Mouse (Mus musculus): Measurements from ENCODE around the gene Ptgr1. TPM values are rescaled to one million over a fixed set of nuclear protein-coding genes. Genes with fewer than 3 reads are reported as not detected.

Gene Ptgr1
- polyA plus RNA-seq, 1 experiment, result 12.0 TPM

DNA sequence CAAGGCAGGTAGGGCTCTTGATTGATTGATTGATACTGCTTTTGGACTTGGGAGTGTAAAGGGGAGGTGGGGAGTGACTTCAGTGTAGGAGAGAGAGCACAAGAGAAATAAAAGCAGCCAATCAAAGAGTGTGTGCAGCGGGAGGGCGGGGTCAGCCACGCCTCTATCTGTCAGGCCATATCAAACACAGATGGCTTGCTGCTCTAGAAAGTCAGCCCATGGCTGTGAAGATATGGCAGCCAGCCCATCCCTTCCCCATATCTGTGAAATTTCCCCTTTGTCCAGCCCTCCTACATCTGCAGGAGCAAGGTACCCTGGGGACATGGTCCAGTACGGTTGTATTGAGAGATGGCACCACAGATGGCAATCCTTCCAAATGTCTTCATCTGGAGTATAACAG lies 16.2 kb downstream of the Ptgr1 start:
- Histone ChIP-seq H3K4me1 (ENCODE audit: control insufficient read depth, insufficient read depth, low read length) (no peaks in the 10 kb centered on the region), H3K27ac (ENCODE audit: control insufficient read depth, insufficient read depth, low read depth, low read length) (no peak overlapping the region), H3K4me3 (ENCODE audit: control insufficient read depth, low read depth, low read length) (no peak overlapping the region), H3K27me3 (ENCODE audit: control insufficient read depth, insufficient read depth, low read length) (no peaks in the 10 kb centered on the region), H3K36me3 (ENCODE audit: control insufficient read depth, insufficient read depth, low read length) (no peaks in the 10 kb centered on the region)
- no peak for TF ChIP-seq CTCF (IDR thresholded peaks at IDR 0.05; ENCODE audit: control insufficient read depth, insufficient read depth, insufficient replicate concordance, low read depth, low read length)
- no peak for TF ChIP-seq POLR2A (IDR thresholded peaks at IDR 0.05; ENCODE audit: control insufficient read depth, low read depth, low read length)

DNA sequence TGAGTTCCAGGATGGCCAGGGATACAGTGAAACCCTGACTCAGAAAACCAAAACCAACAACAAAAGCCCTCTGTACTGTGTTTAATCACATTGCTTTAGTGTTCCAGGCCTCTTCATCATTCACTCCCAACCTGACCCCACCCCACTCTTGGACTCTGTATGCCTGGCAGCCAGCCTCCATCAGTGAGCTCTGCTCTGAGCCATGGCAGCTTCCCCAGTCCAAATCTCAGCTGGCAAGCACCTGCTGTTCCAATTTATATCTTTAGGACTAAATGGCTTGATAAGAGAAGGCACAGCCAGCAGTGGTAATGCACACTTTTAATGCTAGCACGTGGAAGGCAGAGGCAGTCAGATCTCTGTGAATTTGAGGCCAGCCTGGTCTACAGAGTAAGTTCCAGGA lies 21.8 kb downstream of the Ptgr1 start:
- TF ChIP-seq CTCF (IDR thresholded peaks at IDR 0.05; ENCODE audit: control insufficient read depth, insufficient read depth, insufficient replicate concordance, low read depth, low read length), result no peak
- TF ChIP-seq POLR2A (IDR thresholded peaks at IDR 0.05; ENCODE audit: control insufficient read depth, low read depth, low read length), result no peak
- Histone ChIP-seq H3K36me3 (ENCODE audit: control insufficient read depth, insufficient read depth, low read length) (no peaks in the 10 kb centered on the region), H3K4me3 (ENCODE audit: control insufficient read depth, low read depth, low read length) (no peak overlapping the region), H3K4me1 (ENCODE audit: control insufficient read depth, insufficient read depth, low read length) (peaks cover 3% of the 10 kb centered on the region; the same call in 1 of the 2 replicates), H3K27ac (ENCODE audit: control insufficient read depth, insufficient read depth, low read depth, low read length) (peak overlapping the region; percentile 73), H3K27me3 (ENCODE audit: control insufficient read depth, insufficient read depth, low read length) (no peaks in the 10 kb centered on the region)

DNA sequence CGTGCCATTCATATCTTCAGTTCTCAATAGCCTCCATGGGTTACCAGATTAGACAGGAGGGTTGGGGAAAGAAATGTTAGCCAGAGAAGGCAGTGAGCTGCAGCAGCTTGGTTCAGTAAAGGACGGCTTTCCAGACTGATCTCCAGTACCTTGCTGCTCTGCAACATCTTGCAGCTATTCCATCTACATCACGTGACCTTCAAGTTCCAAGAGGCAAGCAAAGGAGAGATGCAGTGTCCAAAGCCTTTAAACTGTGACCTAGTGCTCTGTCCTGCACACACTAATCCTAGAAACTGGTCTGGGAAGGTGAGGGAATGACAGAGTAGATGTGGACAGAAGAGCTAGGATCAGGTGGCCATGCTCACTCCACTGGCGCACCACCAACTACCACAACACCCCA lies 23.6 kb downstream of the Ptgr1 start:
- H3K27ac ChIP-seq (ENCODE audit: control insufficient read depth, insufficient read depth, low read depth, low read length), result no peak overlapping the region
- H3K36me3 ChIP-seq (ENCODE audit: control insufficient read depth, insufficient read depth, low read length), result no peaks in the 10 kb centered on the region
- peaks cover 3% of the 10 kb centered on the region; the same call in 1 of the 2 replicates for H3K4me1 ChIP-seq (ENCODE audit: control insufficient read depth, insufficient read depth, low read length)
- no peak for TF ChIP-seq CTCF (IDR thresholded peaks at IDR 0.05; ENCODE audit: control insufficient read depth, insufficient read depth, insufficient replicate concordance, low read depth, low read length)
- no peak for TF ChIP-seq POLR2A (IDR thresholded peaks at IDR 0.05; ENCODE audit: control insufficient read depth, low read depth, low read length)
- H3K27me3 ChIP-seq (ENCODE audit: control insufficient read depth, insufficient read depth, low read length), result no peaks in the 10 kb centered on the region
- H3K4me3 ChIP-seq (ENCODE audit: control insufficient read depth, low read depth, low read length), result no peak overlapping the region

DNA sequence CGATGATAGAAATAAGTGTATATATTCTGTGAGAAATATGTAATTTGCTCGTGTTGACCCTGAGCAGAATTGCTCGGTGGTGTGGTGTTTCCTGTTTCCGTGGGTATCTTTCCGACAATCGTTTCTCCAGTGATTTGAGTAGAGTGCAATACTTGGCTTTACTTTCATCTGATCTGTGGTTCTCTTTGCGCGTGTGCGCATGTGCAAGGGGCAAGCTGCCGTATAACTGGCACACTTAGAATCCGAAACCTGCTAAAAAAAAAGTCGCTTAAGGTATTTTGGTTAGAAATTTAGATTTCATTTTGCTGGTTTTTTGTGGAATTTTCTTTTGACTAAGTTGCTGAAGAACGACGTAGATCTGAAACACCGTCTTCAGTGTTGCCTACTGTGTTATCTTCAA lies 25.2 kb downstream of the Ptgr1 start:
- Histone ChIP-seq H3K4me1 (ENCODE audit: control insufficient read depth, insufficient read depth, low read length) (peaks cover 3% of the 10 kb centered on the region; the same call in 1 of the 2 replicates), H3K27me3 (ENCODE audit: control insufficient read depth, insufficient read depth, low read length) (no peaks in the 10 kb centered on the region), H3K36me3 (ENCODE audit: control insufficient read depth, insufficient read depth, low read length) (no peaks in the 10 kb centered on the region), H3K27ac (ENCODE audit: control insufficient read depth, insufficient read depth, low read depth, low read length) (no peak overlapping the region), H3K4me3 (ENCODE audit: control insufficient read depth, low read depth, low read length) (no peak overlapping the region)
- TF ChIP-seq POLR2A (IDR thresholded peaks at IDR 0.05; ENCODE audit: control insufficient read depth, low read depth, low read length), result no peak
- TF ChIP-seq CTCF (IDR thresholded peaks at IDR 0.05; ENCODE audit: control insufficient read depth, insufficient read depth, insufficient replicate concordance, low read depth, low read length), result no peak

DNA sequence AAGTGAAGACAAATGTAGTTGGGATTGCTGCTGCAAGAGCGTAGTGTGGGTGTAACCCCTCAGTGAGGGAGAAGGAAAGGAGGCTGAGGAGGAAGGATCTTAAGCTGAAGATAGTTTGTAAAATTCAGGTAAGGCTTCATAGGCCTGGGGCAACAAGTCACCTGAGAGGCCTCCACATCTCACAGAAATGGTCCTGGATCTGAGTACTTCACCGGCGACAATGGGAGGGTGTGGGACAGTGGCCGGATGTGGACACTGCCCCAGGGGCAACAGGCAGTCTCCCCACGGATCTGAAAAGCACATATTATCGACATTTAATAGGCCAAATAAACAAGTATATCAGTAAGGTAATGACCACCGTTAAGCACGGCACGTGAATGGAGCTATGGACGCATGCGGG lies 34.3 kb downstream of the Ptgr1 start:
- TF ChIP-seq POLR2A (IDR thresholded peaks at IDR 0.05; ENCODE audit: control insufficient read depth, low read depth, low read length) (no peak), CTCF (IDR thresholded peaks at IDR 0.05; ENCODE audit: control insufficient read depth, insufficient read depth, insufficient replicate concordance, low read depth, low read length) (no peak)
- Histone ChIP-seq H3K4me1 (ENCODE audit: control insufficient read depth, insufficient read depth, low read length) (no peaks in the 10 kb centered on the region), H3K36me3 (ENCODE audit: control insufficient read depth, insufficient read depth, low read length) (no peaks in the 10 kb centered on the region), H3K4me3 (ENCODE audit: control insufficient read depth, low read depth, low read length) (no peak overlapping the region), H3K27ac (ENCODE audit: control insufficient read depth, insufficient read depth, low read depth, low read length) (no peak overlapping the region), H3K27me3 (ENCODE audit: control insufficient read depth, insufficient read depth, low read length) (no peaks in the 10 kb centered on the region)

DNA sequence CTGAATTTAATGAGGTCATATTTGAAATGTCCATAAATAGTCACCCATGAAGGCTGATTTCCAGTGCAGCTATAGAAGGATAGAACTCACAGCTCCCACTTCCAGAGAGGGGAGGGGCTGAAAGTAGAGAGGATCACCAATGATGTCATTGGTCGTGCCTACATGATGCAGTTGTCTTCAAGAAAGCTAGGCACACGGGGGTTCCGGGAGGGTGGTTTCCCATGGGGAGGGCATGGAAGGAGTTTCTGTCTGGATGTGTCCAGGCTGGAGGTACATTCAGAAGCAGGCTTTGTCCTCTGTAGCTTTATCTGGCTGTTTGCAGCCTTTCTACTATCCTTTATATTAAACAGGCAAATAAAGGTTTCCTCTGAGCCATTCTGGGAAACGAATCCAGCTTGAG lies 38.5 kb downstream of the Ptgr1 start:
- Histone ChIP-seq H3K36me3 (ENCODE audit: control insufficient read depth, insufficient read depth, low read length) (no peaks in the 10 kb centered on the region), H3K4me1 (ENCODE audit: control insufficient read depth, insufficient read depth, low read length) (peaks cover 5% of the 10 kb centered on the region), H3K27ac (ENCODE audit: control insufficient read depth, insufficient read depth, low read depth, low read length) (no peak overlapping the region), H3K4me3 (ENCODE audit: control insufficient read depth, low read depth, low read length) (no peak overlapping the region), H3K27me3 (ENCODE audit: control insufficient read depth, insufficient read depth, low read length) (no peaks in the 10 kb centered on the region)
- TF ChIP-seq CTCF (IDR thresholded peaks at IDR 0.05; ENCODE audit: control insufficient read depth, insufficient read depth, insufficient replicate concordance, low read depth, low read length) (no peak), POLR2A (IDR thresholded peaks at IDR 0.05; ENCODE audit: control insufficient read depth, low read depth, low read length) (no peak)

DNA sequence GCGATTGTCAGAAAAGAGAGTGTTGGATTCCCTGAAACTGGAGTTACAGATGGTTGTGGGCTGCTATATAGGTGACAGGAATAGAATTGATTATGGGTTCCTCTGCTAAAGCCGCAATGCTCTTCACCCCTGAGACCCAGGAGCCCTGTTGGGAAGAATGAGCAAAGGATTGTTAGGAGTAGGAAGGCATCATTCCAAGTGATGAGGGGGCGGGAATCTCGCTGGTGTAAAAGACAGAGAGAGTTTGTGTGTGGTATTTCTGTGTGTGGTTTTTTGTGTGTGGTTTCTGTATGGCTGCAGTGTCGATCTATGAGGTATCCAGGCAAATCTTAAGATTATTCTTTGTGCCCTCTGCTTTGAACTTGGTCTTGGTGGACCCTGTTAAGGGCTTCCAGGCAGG lies 42.2 kb downstream of the Ptgr1 start:
- H3K4me1 ChIP-seq (ENCODE audit: control insufficient read depth, insufficient read depth, low read length), result peaks cover 8% of the 10 kb centered on the region
- H3K4me3 ChIP-seq (ENCODE audit: control insufficient read depth, low read depth, low read length), result no peak overlapping the region
- H3K27ac ChIP-seq (ENCODE audit: control insufficient read depth, insufficient read depth, low read depth, low read length), result no peak overlapping the region
- no peaks in the 10 kb centered on the region for H3K27me3 ChIP-seq (ENCODE audit: control insufficient read depth, insufficient read depth, low read length)
- no peaks in the 10 kb centered on the region for H3K36me3 ChIP-seq (ENCODE audit: control insufficient read depth, insufficient read depth, low read length)
- TF ChIP-seq CTCF (IDR thresholded peaks at IDR 0.05; ENCODE audit: control insufficient read depth, insufficient read depth, insufficient replicate concordance, low read depth, low read length) (no peak), POLR2A (IDR thresholded peaks at IDR 0.05; ENCODE audit: control insufficient read depth, low read depth, low read length) (no peak)

DNA sequence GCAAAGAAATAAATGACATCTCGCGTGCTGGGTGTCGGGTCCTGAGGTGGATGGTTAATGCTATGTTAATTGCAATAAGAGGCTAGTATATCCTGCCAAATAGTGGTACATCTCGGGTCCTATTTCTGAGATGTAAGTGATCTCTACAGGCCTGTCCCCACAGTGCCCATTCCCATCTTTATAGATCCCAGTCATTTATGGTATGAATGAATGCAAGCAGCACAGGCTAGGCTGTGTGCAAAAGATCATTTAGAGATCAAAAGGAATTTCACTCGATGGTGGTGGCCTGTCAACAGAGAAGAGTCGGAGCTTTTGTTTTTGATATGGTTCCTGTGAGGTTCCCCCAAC lies 42.7 kb downstream of the Ptgr1 start:
- H3K27me3 ChIP-seq (ENCODE audit: control insufficient read depth, insufficient read depth, low read length), result no peaks in the 10 kb centered on the region
- TF ChIP-seq CTCF (IDR thresholded peaks at IDR 0.05; ENCODE audit: control insufficient read depth, insufficient read depth, insufficient replicate concordance, low read depth, low read length), result no peak
- TF ChIP-seq POLR2A (IDR thresholded peaks at IDR 0.05; ENCODE audit: control insufficient read depth, low read depth, low read length), result no peak
- peak overlapping the region; percentile 80 for H3K4me3 ChIP-seq (ENCODE audit: control insufficient read depth, low read depth, low read length)
- H3K27ac ChIP-seq (ENCODE audit: control insufficient read depth, insufficient read depth, low read depth, low read length), result no peak overlapping the region
- no peaks in the 10 kb centered on the region for H3K36me3 ChIP-seq (ENCODE audit: control insufficient read depth, insufficient read depth, low read length)
- peaks cover 8% of the 10 kb centered on the region for H3K4me1 ChIP-seq (ENCODE audit: control insufficient read depth, insufficient read depth, low read length)
